Mouse (Mus musculus) E14TG2a.4 (cell line): ENCODE results near the gene Smim4.

ENCODE experiments used
- H3K27me3 ChIP-seq: 2 replicates; pipeline ENCODE4 v1.6.1; 2014; ENCODE audit warnings: low read length, control low read depth; ENCODE audit not compliant: insufficient read depth
- H3K36me3 ChIP-seq: 2 replicates; pipeline ENCODE4 v1.6.1; 2014; ENCODE audit warnings: low read length, control low read depth; ENCODE audit not compliant: insufficient read depth
- H3K4me1 ChIP-seq: replicated peaks from 2 replicates; pipeline ENCODE4 v1.6.1; 2014; ENCODE audit warnings: low read depth, low read length, control low read depth
- H3K4me3 ChIP-seq: replicated peaks from 2 replicates; pipeline ENCODE4 v1.5.1; 2014; ENCODE audit warnings: mild to moderate bottlenecking, low read length
- H3K9me3 ChIP-seq: 2 replicates; pipeline ENCODE4 v1.6.1; 2014; ENCODE audit warnings: low read length, control low read depth
- CTCF ChIP-seq: conservative IDR thresholded peaks from 2 replicates; pipeline ENCODE4 v1.5.1; 2014; ENCODE audit warnings: low read length
- NANOG ChIP-seq: IDR thresholded peaks from 2 replicates; pipeline ENCODE4 v1.6.1; 2014; ENCODE audit warnings: borderline replicate concordance, low read length, mixed read lengths
- POU5F1 ChIP-seq: IDR thresholded peaks from 2 replicates; pipeline ENCODE4 v1.6.1; 2014; ENCODE audit warnings: low read length, borderline replicate concordance

The Smim4 gene

GRCm38 (mm10) chr14:31069086-31069733 is 59.5 kb downstream of the Smim4 start:
- H3K4me1 ChIP-seq, result no peaks in the 10 kb centered on the region
- no peak for TF ChIP-seq CTCF
- no peak for TF ChIP-seq NANOG
- no peak for TF ChIP-seq POU5F1
- no peaks in the 10 kb centered on the region for H3K27me3 ChIP-seq
- peaks cover 75% of the 10 kb centered on the region for H3K36me3 ChIP-seq
- no peak overlapping the region for H3K4me3 ChIP-seq
- H3K9me3 ChIP-seq, result no peaks in the 10 kb centered on the region

- H3K4me3 ChIP-seq, result no peak overlapping the region
- H3K9me3 ChIP-seq, result no peaks in the 10 kb centered on the region
- H3K4me1 ChIP-seq, result no peaks in the 10 kb centered on the region
- peaks cover 69% of the 10 kb centered on the region for H3K36me3 ChIP-seq
- no peak for TF ChIP-seq NANOG
- peak; percentile 62 for TF ChIP-seq CTCF
- H3K27me3 ChIP-seq, result no peaks in the 10 kb centered on the region
Observed at GRCm38 (mm10) chr14:31062277-31062676, 66.5 kb downstream of the Smim4 start.

GRCm38 (mm10) chr14:31045817-31046216 is 82.9 kb downstream of the Smim4 start:
- Histone ChIP-seq H3K27me3 (no peaks in the 10 kb centered on the region), H3K36me3 (peaks cover 76% of the 10 kb centered on the region)

GRCm38 (mm10) chr14:31045296-31045695 is 83.5 kb downstream of the Smim4 start:
- TF ChIP-seq NANOG (no peak), CTCF (no peak), POU5F1 (no peak)
- Histone ChIP-seq H3K9me3 (no peaks in the 10 kb centered on the region), H3K36me3 (peaks cover 75% of the 10 kb centered on the region), H3K4me3 (no peak overlapping the region), H3K27me3 (no peaks in the 10 kb centered on the region), H3K4me1 (no peaks in the 10 kb centered on the region)

More at GRCm38 (mm10) chr14:31045817-31046216, 82.9 kb downstream of the Smim4 start:
- TF ChIP-seq POU5F1 (no peak), NANOG (no peak), CTCF (no peak)
- Histone ChIP-seq H3K4me3 (no peak overlapping the region), H3K4me1 (no peaks in the 10 kb centered on the region), H3K9me3 (no peaks in the 10 kb centered on the region)
